Mouse (Mus musculus) B cell, adult 2 months (primary cell): ENCODE measurements around the gene Vsnl1.

Source experiments
- DNase-seq, 2 experiments: peaks; one replicate each; pipeline ENCODE4 v3.0.0; 2022

Gene Vsnl1

GRCm38 (mm10) chr12:11436497-11437265 lies at the start of gene Vsnl1:
Gene Vsnl1 (minus strand): TSS chr12:11436613.
- no peak for DNase-seq

GRCm38 (mm10) chr12:11456632-11457031 lies 20.2 kb upstream of the Vsnl1 start:
- DNase-seq = no peak

GRCm38 (mm10) chr12:11456213-11456612 lies 19.8 kb upstream of the Vsnl1 start:
- no peak for DNase-seq

GRCm38 (mm10) chr12:11455549-11456194 lies 19.3 kb upstream of the Vsnl1 start, which contains the start of gene Rad51ap2:
Gene Rad51ap2 (plus strand): TSS chr12:11456079.
- peak; percentile 30 to 42 for DNase-seq

GRCm38 (mm10) chr12:11454146-11454545 lies 17.7 kb upstream of the Vsnl1 start:
- no peak for DNase-seq

- DNase-seq = no peak
Observed at GRCm38 (mm10) chr12:11437907-11438447, 1.6 kb upstream of the Vsnl1 start.

GRCm38 (mm10) chr12:11437266-11437906 lies 973 bp upstream of the Vsnl1 start:
- DNase-seq = peak; percentile 20

- DNase-seq = no peak
Observed at GRCm38 (mm10) chr12:11436023-11436350, 426 bp downstream of the Vsnl1 start.

GRCm38 (mm10) chr12:11435246-11436022 lies 979 bp downstream of the Vsnl1 start:
- DNase-seq = no peak

- no peak for DNase-seq
Observed at GRCm38 (mm10) chr12:11434446-11434845, 2.0 kb downstream of the Vsnl1 start.

- DNase-seq = no peak
Observed at GRCm38 (mm10) chr12:11433716-11434115, 2.7 kb downstream of the Vsnl1 start.

GRCm38 (mm10) chr12:11433126-11433525 lies 3.3 kb downstream of the Vsnl1 start:
- DNase-seq = no peak

GRCm38 (mm10) chr12:11427396-11427795 lies 9.0 kb downstream of the Vsnl1 start:
- no peak for DNase-seq

GRCm38 (mm10) chr12:11418112-11418511 lies 18.3 kb downstream of the Vsnl1 start:
- DNase-seq = no peak

- DNase-seq = no peak
Observed at GRCm38 (mm10) chr12:11407679-11408078, 28.7 kb downstream of the Vsnl1 start.

- DNase-seq = no peak
Observed at GRCm38 (mm10) chr12:11398791-11399190, 37.6 kb downstream of the Vsnl1 start.

GRCm38 (mm10) chr12:11397029-11397428 lies 39.4 kb downstream of the Vsnl1 start:
- DNase-seq = no peak

GRCm38 (mm10) chr12:11395470-11395869 lies 40.9 kb downstream of the Vsnl1 start:
- no peak for DNase-seq

- DNase-seq = no peak
Observed at GRCm38 (mm10) chr12:11392525-11392924, 43.9 kb downstream of the Vsnl1 start.

- no peak for DNase-seq
Observed at GRCm38 (mm10) chr12:11391244-11391949, 45.0 kb downstream of the Vsnl1 start.

- no peak for DNase-seq
Observed at GRCm38 (mm10) chr12:11389141-11389540, 47.3 kb downstream of the Vsnl1 start.

GRCm38 (mm10) chr12:11384754-11385153 lies 51.7 kb downstream of the Vsnl1 start:
- DNase-seq = no peak
